Mouse (Mus musculus): ENCODE results near the gene Rft1. TPM values are rescaled to one million over a fixed set of nuclear protein-coding genes. Genes with fewer than 3 reads are reported as not detected.
"Not testable (repeated sequence)": the region's sequence is repeated elsewhere in the genome, so short reads cannot be mapped to it uniquely, and the experiment has no call there.

The Rft1 gene
- polyA plus RNA-seq, 1 experiment from 2014 or later = 24.4 TPM

DNA sequence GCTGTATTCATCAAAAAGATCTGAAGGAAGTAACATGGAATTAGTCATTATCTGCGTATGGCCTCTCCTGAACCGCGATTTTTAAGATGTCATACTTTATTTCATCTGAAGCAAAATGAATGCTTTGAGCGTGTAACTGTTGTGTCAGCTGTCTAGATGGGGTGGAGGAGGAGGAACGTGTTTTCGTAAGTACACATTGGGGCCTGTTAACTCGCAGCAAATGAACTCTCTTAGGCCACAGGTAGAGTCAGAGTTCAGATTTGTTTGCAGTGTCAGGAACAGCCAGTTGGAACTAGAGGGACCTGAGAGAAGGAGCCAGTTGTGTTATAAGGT lies 62.8 kb downstream of the Rft1 start:
- in situ Hi-C loops (cut with MboI; ENCODE audit: low pct_unique_long_range_greater_than_20kb) = no loop called here
- no peak for ATAC-seq
- no peaks in the 10 kb centered on the region for H3K27me3 ChIP-seq
- POLR2A ChIA-PET = no interaction called here
- DNase-seq (ENCODE audit: low read depth, low spot score) = no peak
- CTCF ChIA-PET = no interaction called here
- TF ChIP-seq CTCF (IDR thresholded peaks at IDR 0.05) = no peak

DNA sequence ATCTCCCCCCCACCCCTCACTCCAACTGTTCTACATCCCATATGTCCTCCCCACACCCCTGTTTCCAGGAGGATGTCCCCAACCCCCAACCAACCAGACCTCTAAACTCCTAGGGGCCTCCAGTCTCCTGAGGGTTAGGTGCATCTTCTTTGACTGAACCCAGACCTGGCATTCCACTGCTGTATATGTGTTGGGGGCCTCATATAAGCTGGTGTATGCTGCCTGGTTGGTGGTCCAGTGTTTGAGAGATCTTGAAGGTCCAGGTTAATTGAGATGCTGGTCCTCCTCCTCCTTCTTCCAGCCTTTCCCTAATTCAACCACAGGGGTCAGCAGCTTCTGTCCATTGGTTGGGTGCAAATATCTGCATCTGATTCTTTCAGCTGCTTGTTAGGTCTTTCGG lies 64.5 kb downstream of the Rft1 start:
- in situ Hi-C loops (cut with MboI; ENCODE audit: low pct_unique_long_range_greater_than_20kb); POLR2A ChIA-PET; DNase-seq (ENCODE audit: low read depth, low spot score); ATAC-seq; H3K27me3 ChIP-seq: not testable (repeated sequence)
- CTCF ChIA-PET = interaction anchor here (1.3 kb wide), 1 partner anchor 18 kb away, joined by 3 read pairs; no protein-coding TSS in a partner anchor

DNA sequence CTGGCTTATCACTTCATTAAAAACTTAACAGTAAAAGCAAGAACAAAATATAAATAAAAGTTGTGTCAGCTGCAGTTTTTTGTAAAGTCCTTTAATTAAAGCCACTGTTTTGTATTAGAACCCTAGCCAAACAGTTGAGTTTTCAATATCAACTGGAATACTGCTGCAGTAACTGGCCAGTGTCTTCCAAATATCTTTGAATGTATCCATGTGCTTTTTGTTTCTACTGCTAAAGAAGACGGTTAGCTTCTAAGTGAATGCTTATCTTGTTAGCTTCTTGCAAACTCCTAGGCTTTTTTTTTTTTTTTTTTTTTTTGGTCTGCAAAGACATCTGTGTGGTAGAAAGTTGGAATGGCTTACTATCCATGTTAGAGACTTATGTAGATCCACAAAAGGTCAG lies 65.4 kb downstream of the Rft1 start:
- H3K27me3 ChIP-seq = no peaks in the 10 kb centered on the region
- DNase-seq (ENCODE audit: low read depth, low spot score) = no peak
- POLR2A ChIA-PET = interaction anchor here (0.6 to 0.7 kb wide), 2 partner anchors 22 to 99 kb away, joined by 3 to 8 read pairs; no protein-coding TSS in a partner anchor
- no peak for ATAC-seq
- TF ChIP-seq CTCF (IDR thresholded peaks at IDR 0.05) = no peak
- CTCF ChIA-PET = interaction anchor here (0.7 to 0.9 kb wide), 2 partner anchors 50 to 101 kb away, joined by 3 to 4 read pairs; no protein-coding TSS in a partner anchor
- in situ Hi-C loops (cut with MboI; ENCODE audit: low pct_unique_long_range_greater_than_20kb) = no loop called here

DNA sequence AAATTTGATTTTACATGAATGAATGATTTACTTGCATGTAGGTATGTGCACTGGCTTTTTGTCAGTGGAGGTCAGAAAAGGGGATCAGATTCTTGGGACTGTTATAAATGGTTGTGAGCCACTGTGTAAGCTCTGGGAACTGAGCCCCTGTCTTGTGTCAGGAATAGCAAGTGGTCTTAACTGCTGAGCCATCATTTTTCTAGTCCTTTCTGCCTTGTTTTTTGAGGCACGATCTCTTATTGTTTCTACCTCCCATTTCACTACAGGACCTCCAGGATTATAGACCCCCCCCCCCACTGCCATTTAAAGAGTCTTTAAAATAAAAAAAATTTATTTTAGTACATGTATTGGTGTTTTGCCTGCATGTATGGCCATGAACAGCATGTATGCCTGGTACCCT lies 67.7 kb downstream of the Rft1 start:
- DNase-seq (ENCODE audit: low read depth, low spot score) = no peak
- no peak for ATAC-seq
- in situ Hi-C loops (cut with MboI; ENCODE audit: low pct_unique_long_range_greater_than_20kb) = no loop called here
- ChIA-PET POLR2A (no interaction called here), CTCF (no interaction called here)
- TF ChIP-seq CTCF (IDR thresholded peaks at IDR 0.05) = no peak
- H3K27me3 ChIP-seq = no peaks in the 10 kb centered on the region

DNA sequence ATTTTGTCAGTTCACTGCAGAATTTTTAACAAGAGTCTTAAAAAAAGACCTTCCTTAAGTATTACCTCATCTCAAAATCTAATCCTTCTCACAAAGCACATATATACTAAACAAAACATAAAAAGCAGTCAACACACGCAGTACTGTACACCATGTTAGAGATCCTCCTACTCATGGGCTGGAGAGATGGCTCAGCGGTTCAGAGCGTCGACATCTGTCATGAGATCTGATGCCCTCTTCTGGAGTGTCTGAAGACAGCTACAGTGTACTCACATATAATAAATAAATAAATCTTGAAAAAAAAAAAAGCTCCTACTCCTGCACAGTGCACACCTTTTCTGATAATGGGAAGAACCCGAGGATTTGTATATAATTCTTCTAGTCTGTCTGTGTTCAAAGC lies 68.2 kb downstream of the Rft1 start:
- no peak for ATAC-seq
- CTCF ChIA-PET = no interaction called here

DNA sequence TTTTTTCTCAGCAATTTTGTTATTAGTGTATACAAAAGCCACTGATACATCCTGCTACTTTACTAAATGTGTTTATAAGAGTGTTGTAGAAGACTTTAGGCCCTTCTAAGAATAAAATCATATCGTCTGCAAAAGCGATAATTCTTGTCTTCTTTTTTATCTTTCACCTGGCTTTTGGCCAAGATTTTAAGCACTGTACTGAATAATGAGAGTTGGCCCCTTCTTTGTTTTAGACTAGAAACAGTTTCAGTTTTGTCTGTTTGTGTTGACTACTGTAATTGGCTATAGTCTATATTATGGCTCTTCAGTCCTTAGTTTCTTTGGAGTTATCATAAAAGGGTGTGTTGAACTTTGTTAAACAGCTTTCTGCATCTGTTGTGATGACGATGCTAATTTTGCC lies 77.7 kb downstream of the Rft1 start:
- CTCF ChIA-PET = no interaction called here
- ATAC-seq (no peak), DNase-seq (ENCODE audit: low read depth, low spot score) (no peak)
- POLR2A ChIA-PET = interaction anchor here (0.6 kb wide), 1 partner anchor 18 kb away, joined by 3 read pairs; no protein-coding TSS in a partner anchor
- H3K27me3 ChIP-seq = no peaks in the 10 kb centered on the region
- in situ Hi-C loops (cut with MboI; ENCODE audit: low pct_unique_long_range_greater_than_20kb) = no loop called here
- TF ChIP-seq CTCF (IDR thresholded peaks at IDR 0.05) = no peak

More for the DNA sequence above, 68.2 kb downstream of the Rft1 start:
- H3K27me3 ChIP-seq = no peaks in the 10 kb centered on the region
- in situ Hi-C loops (cut with MboI; ENCODE audit: low pct_unique_long_range_greater_than_20kb) = no loop called here
- DNase-seq (ENCODE audit: low read depth, low spot score) = no peak
- TF ChIP-seq CTCF (IDR thresholded peaks at IDR 0.05) = no peak
- POLR2A ChIA-PET = no interaction called here

DNA sequence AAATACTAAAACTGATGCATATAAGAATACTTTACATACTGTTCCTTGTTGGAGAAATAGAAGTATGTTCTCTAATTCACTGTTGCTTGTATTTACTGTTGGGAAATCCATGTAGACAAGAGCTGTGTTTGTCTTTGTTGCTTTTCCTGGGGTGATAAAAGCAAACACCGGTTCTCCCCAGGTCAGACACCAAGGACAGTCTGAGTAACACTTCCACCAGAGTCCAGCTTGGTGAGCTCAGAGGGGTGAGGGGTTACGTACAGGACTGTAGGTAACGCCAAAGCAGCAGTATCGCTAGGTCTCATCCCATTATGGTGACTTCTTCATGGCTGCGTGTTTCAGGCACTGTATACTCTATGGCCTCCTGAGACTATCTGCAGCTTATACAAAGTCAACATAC lies 80.5 kb downstream of the Rft1 start:
- no peak for TF ChIP-seq CTCF (IDR thresholded peaks at IDR 0.05)
- ATAC-seq = no peak

DNA sequence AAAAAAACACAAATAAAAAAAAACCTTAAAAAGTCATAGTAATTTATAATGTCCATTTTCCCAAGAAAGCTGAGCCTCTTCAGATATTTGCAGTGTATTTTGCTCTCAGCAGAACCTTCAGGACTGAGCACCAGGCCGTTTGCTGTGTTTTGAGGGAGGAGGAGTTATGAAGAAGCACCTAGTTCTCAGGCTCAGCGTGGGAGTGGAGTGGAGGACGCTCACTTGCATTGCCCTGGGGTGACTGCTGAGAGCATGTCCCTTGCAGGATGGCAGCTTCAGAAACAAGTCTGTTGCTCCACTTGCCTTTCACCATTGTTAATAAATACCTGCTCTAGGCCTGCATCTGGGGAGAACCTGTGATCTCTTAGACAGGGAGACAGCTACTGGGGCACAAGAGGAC lies 81.7 kb downstream of the Rft1 start:
- DNase-seq (ENCODE audit: low read depth, low spot score) (no peak), ATAC-seq (no peak)
- H3K27me3 ChIP-seq = no peaks in the 10 kb centered on the region
- POLR2A ChIA-PET = no interaction called here
- CTCF ChIA-PET = no interaction called here
- in situ Hi-C loops (cut with MboI; ENCODE audit: low pct_unique_long_range_greater_than_20kb) = no loop called here
- no peak for TF ChIP-seq CTCF (IDR thresholded peaks at IDR 0.05)

More for the DNA sequence above, 80.5 kb downstream of the Rft1 start:
- ChIA-PET CTCF (interaction anchor here (1.2 to 1.5 kb wide), 2 partner anchors 8 to 30 kb away, joined by 3 read pairs; no protein-coding TSS in a partner anchor), POLR2A (no interaction called here)
- no peak for DNase-seq (ENCODE audit: low read depth, low spot score)
- in situ Hi-C loops (cut with MboI; ENCODE audit: low pct_unique_long_range_greater_than_20kb) = no loop called here
- no peaks in the 10 kb centered on the region for H3K27me3 ChIP-seq

DNA sequence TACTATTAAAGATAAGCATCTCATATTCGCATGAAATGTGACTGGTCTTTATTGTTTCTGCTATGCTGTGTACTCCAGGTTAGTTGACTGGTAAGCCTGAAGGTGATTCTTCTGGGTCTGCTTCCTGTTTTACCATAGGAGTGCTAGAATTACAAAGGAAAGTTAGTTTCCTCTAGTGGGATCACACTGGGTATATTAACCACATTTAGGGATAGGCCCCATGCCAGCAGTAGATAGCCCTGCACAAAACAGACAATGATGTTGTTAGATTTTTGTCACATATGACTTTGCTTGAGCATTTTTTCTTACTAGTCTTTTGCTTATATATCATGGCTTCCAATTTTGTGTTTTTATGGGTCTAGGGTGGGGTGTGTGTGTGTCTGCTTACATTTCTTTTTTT lies 82.3 kb downstream of the Rft1 start:
- ATAC-seq (no peak), DNase-seq (ENCODE audit: low read depth, low spot score) (no peak)
- ChIA-PET POLR2A (no interaction called here), CTCF (no interaction called here)
- TF ChIP-seq CTCF (IDR thresholded peaks at IDR 0.05) = no peak
- H3K27me3 ChIP-seq = no peaks in the 10 kb centered on the region
- in situ Hi-C loops (cut with MboI; ENCODE audit: low pct_unique_long_range_greater_than_20kb) = no loop called here

Other genes with a start within 250 kb of the Rft1 start
- 19.6 TPM for gene Dcp1a, start 174.8 kb upstream of the Rft1 start, polyA plus RNA-seq (2021)
- 0.05 TPM for gene Cacna1d, start 162.9 kb upstream of the Rft1 start, polyA plus RNA-seq (2021)
- gene Tkt, start 106.0 kb upstream of the Rft1 start, polyA plus RNA-seq (2021) = 543 TPM
- gene Prkcd, start 28.1 kb upstream of the Rft1 start, polyA plus RNA-seq (2021) = 68.7 TPM
- gene Sfmbt1, start 60.5 kb downstream of the Rft1 start, polyA plus RNA-seq (2021) = 14.8 TPM
- 15.0 TPM for gene Tmem110, start 171.2 kb downstream of the Rft1 start, polyA plus RNA-seq (2021)
- 0.46 TPM for gene Mustn1, start 224.8 kb downstream of the Rft1 start, polyA plus RNA-seq (2021)
- gene Itih4, start 232.1 kb downstream of the Rft1 start, polyA plus RNA-seq (2021) = 0.65 TPM